Mouse (Mus musculus): ENCODE results near the gene Fam84a.

The Fam84a gene

GRCm38 (mm10) chr12:14151921-14152320 lies at the start of gene Fam84a:
Gene Fam84a (minus strand): TSS chr12:14152054.
- no peak for DNase-seq (ENCODE audit: low spot score in 2 of 2)

DNA sequence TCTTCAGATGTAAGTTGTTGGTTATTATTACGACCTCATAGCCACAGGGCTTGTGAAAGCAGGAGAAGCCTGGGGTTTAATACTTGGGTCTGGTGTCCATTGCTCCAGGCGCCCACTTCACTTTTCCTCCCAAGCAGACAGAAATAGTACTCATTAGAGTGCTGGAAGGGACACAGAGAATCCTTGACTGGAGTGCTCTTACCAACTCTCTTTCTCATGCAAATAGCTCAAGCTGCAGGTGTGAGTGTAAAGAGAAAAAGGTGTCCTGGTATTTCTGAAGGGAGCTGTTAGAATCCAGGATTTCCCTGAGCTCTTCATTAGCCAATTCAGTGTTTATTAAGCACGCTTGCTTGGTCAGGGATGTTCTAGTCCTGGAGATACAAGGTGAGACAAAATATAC lies 43.6 kb upstream of the Fam84a start:
- no peak for DNase-seq (ENCODE audit: low spot score in 2 of 2)

DNA sequence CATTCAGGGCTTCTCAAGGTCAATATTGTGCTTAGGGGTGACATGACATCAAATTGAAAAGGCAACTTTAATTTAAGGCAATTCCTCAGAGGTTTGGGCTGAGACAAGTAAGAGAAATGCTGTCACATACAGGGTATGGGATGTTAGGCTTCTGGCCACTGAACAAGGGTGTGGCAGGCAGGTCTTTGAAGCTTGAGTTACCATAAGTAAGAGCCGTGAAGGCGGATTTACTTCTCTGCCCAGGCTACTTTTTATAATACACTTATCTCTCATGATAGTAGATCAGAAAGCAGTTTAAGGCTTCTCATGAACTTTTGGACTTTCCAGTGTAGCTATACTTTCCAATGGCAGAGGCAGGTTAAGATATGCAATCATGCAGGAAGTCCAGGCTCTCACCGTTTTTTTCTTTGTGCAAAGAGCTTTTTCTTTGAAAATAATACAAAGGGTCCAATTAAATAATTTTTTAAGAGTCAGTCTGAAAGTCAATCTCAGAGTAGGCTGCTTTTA lies 34.9 kb upstream of the Fam84a start:
- DNase-seq (ENCODE audit: low spot score in 2 of 2), result no peak

- DNase-seq (ENCODE audit: low spot score in 2 of 2), result no peak
Observed at GRCm38 (mm10) chr12:14165713-14166112, 13.9 kb upstream of the Fam84a start.

GRCm38 (mm10) chr12:14164936-14165335 lies 13.1 kb upstream of the Fam84a start:
- no peak for DNase-seq (ENCODE audit: low spot score in 2 of 2)

- no peak for DNase-seq (ENCODE audit: low spot score in 2 of 2)
Observed at GRCm38 (mm10) chr12:14152426-14152825, 572 bp upstream of the Fam84a start.

GRCm38 (mm10) chr12:14150936-14151631 lies 770 bp downstream of the Fam84a start:
- DNase-seq (ENCODE audit: low spot score in 2 of 2), result no peak

DNA sequence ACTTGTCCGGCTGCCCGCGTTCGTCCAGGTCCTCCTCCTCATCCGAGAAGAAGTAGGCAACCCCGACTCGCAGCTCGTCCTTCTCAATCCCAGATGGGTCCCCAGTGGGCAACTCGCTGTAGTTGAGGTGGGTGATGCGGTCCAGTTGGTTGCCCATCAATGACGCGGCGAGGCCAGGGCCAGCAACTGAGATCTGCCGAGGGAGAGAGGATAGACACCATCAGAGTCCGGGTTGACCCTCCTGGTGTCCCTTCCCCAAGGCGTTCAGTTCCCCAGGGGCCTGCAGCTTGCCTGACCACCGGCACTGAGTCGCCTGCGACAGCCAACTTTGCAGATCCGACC lies 1.3 kb downstream of the Fam84a start:
- no peak for DNase-seq (ENCODE audit: low spot score in 2 of 2)

DNA sequence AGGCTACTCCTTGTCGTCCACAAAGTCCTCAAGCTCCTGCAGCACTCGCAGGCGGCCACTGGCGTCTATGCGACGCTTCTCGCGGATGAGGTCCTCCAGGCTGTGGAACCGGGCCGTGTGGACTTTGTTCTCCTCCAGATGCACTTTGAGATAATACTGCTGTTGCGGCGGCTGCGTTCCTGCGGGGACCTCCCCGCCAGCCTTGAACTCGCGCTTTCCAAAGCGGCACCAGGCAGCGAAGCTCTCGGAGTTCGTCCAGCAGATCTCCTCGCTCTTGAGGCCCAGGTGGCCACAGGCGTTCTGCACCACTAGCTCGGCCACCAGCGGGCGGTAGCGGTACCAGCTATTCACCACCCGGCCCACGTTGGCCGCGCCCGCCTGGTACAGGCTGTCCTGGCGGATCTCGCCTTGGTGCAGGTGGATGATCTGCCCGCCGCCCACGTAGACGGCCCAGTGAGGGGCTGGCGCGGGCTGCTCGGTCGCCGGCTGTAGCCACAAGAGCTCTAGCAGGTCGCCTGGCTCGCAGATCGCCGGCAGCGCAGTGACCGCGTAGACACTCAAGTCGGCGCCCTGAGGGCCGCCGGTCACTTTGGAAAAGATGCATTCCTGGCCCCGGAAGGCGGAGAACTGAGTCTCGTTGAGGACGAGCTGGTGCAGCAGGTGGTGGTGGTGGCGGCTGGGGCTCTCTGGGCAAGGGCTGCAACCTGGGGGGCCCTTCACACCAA lies 1.8 kb downstream of the Fam84a start:
- no peak for DNase-seq (ENCODE audit: low spot score in 2 of 2)

DNA sequence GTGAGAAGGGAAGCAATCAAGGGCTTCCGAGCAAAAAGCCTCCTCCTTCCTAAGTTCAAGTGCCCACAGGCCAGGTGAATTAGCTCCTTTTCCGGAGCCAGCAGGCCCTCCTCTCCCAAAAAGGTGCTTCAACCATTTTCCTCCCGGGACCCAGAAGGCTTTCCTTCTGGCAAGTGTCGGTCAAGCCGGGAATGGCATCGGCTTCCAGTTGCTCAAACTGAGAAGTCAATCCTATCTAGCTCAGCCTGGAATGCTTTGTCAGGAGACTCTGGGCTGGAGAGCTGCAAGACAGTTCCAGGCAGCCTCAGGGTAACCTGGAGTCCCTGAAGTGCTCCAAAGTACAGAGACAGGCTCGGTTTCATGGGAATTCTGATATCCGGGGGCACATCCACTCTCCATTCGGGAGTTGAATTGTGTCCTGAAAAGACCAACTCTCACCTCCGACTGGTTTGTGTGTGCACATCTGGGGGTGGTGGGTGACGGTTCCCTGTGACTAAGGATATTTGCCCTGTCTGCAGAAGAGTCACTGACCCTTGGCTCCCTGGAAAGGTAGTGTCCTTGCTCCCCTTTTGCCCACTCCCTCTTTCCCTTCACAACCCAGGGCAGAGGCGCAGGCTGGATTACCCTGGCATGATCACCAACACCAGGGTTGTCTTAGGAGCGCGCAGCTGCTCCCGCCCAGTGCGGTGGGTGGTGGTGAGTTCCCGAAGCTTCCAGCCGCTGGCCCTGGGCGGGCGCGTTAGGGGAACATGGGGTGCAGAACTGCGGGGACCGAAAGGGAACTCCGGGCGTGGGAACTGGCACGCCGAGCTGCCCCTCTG lies 2.6 kb downstream of the Fam84a start:
- DNase-seq (ENCODE audit: low spot score in 2 of 2), result no peak

- DNase-seq (ENCODE audit: low spot score in 2 of 2), result no peak
Observed at GRCm38 (mm10) chr12:14137046-14137445, 14.8 kb downstream of the Fam84a start.

DNA sequence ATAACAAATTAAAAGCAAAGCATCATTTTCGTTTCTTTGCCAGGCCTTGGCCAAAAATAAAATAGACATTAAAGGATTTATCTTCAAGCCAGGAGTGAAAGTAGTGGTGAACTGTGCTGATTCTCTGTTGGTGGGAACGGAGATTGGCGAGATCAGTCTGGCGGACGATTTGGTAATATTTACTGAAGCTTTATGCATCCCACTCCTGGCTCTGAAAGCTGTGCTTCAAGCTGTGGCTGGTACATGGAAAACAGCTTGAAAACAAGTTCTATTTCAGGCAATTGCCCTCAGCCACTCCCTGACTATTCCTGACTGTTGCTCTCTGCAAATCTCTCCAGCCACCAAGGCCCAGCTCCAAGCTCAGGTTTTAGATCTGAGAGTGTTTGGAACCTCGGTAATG lies 37.1 kb downstream of the Fam84a start:
- no peak for DNase-seq (ENCODE audit: low spot score in 2 of 2)

GRCm38 (mm10) chr12:14096944-14097343 lies 54.9 kb downstream of the Fam84a start:
- no peak for DNase-seq (ENCODE audit: low spot score in 2 of 2)
